Mouse (Mus musculus) thymus, adult 2 months (tissue): Measurements from ENCODE around the gene Polr2b.

Experiments
- CTCF ChIP-seq: fragments of 200-500 bp; IDR thresholded peaks from 2 replicates; pipeline ENCODE4 v1.5.1; 2012; ENCODE audit warnings: mild to moderate bottlenecking, control low read depth, low read length, moderate library complexity, borderline replicate concordance; ENCODE audit not compliant: control insufficient read depth, poor library complexity, insufficient read depth; ENCODE audit errors: extremely low read depth
- POLR2A ChIP-seq: fragments of 200-500 bp; IDR thresholded peaks from 2 replicates; pipeline ENCODE4 v1.6.1; 2012; ENCODE audit warnings: mild to moderate bottlenecking, low read length, control low read depth, moderate library complexity; ENCODE audit not compliant: control insufficient read depth, poor library complexity, insufficient read depth; ENCODE audit errors: extremely low read depth

GRCm38 (mm10) chr5:77330154-77330553 lies 20.2 kb downstream of the Polr2b start:
- TF ChIP-seq CTCF: no peak
- TF ChIP-seq POLR2A: no peak
